In genomic region chr3:31088789-31089775, GRCm38 (mm10) we compare ENCODE assay signal across 34 mouse cellular contexts. TPM values are rescaled to one million over a fixed set of nuclear protein-coding genes. Genes with fewer than 3 reads are reported as not detected.
DNase-seq lines count a peak whose midpoint lies in the region; ATAC-seq and TF ChIP-seq lines count a peak whose summit lies in the region.
"Had no signal": no experiment of that assay in that cellular context is flagged by ENCODE, and none has a peak within 500 bp of the region (broad histone marks: within the 10 kb centered on the region; RNA-seq: fewer than 3 reads in every experiment).

No protein-coding gene starts in this region.

- H3K27me3 ChIP-seq in limb, embryonic 12.5 days, result no peaks in the 10 kb centered on the region
- no peaks in the 10 kb centered on the region for H3K27me3 ChIP-seq in limb, embryonic 10.5 days (ENCODE audit: low read depth, poor library complexity, severe bottlenecking)
- no peaks in the 10 kb centered on the region for H3K27me3 ChIP-seq in CH12.LX (replicated peaks)
- no peaks in the 10 kb centered on the region for H3K27me3 ChIP-seq in stomach, embryonic 15.5 days (replicated peaks)
- H3K27me3 ChIP-seq in kidney, embryonic 15.5 days, result no peaks in the 10 kb centered on the region
- H3K27me3 ChIP-seq: embryonic facial prominence, embryonic 12.5 days; hindbrain, embryonic 15.5 days; liver, embryonic 15.5 days; lung, embryonic 15.5 days had no signal

- H3K4me3 ChIP-seq in limb, embryonic 12.5 days (replicated peaks), result no peak overlapping the region
- no peak overlapping the region for H3K4me3 ChIP-seq in limb, embryonic 10.5 days
- H3K4me3 ChIP-seq in CH12.LX (replicated peaks in 1 of 3; ENCODE audit: low read depth in 2 of 3, low read length in 2 of 3, poor library complexity in 1 of 3), result no peak overlapping the region
- H3K4me3 ChIP-seq in ES-E14 (ENCODE audit: insufficient read depth in 1 of 2, low read depth in 1 of 2, low read length in 2 of 2, poor library complexity in 1 of 2, severe bottlenecking in 1 of 2), result peak overlapping the region; percentile 4 to 19; a peak in 2 of 4 replicates
- no peak overlapping the region for H3K4me3 ChIP-seq in stomach, embryonic 15.5 days (replicated peaks)
- H3K4me3 ChIP-seq in kidney, embryonic 15.5 days (replicated peaks), result no peak overlapping the region
- H3K4me3 ChIP-seq: embryonic facial prominence, embryonic 12.5 days; gastrocnemius, adult 2 months; hindbrain, embryonic 15.5 days; liver, embryonic 15.5 days; lung, embryonic 15.5 days; midbrain, embryonic 12.5 days had no signal

- dilution Hi-C loops in CH12.LX (cut with MboI; ENCODE audit: extremely low pct_ligation_motif_present, extremely low pct_unique_long_range_greater_than_20kb, low sequenced_read_pairs), result no loop called here

- no peak overlapping the region for H3K9ac ChIP-seq in limb, embryonic 12.5 days (replicated peaks)
- H3K9ac ChIP-seq in CH12.LX (ENCODE audit: insufficient read depth, low read depth) (no peak overlapping the region), ES-E14 (ENCODE audit: insufficient read depth, low read depth, low read length, poor library complexity, severe bottlenecking) (no peak overlapping the region)
- no peak overlapping the region for H3K9ac ChIP-seq in stomach, embryonic 15.5 days
- H3K9ac ChIP-seq in kidney, embryonic 15.5 days, result no peak overlapping the region
- H3K9ac ChIP-seq: embryonic facial prominence, embryonic 12.5 days; hindbrain, embryonic 15.5 days; liver, embryonic 15.5 days; lung, embryonic 15.5 days; midbrain, embryonic 12.5 days had no signal

- no peaks in the 10 kb centered on the region; the same call in 1 of the 2 replicates for H3K79me2 ChIP-seq in CH12.LX (replicated peaks; ENCODE audit: control insufficient read depth, extremely low read depth, insufficient read depth, poor library complexity, severe bottlenecking)

- DNase-seq in limb, embryonic 10.5 days (ENCODE audit: low spot score), result no peak
- DNase-seq in CH12.LX (ENCODE audit: extremely low read depth), result peak; percentile 47
- peak; percentile 68 for DNase-seq in ES-E14 (ENCODE audit: low read depth, low spot score)
- DNase-seq in layer of hippocampus, postnatal 14 days (ENCODE audit: low spot score in 2 of 2), result no peak
- DNase-seq in adrenal gland, postnatal 4 days (ENCODE audit: low spot score in 2 of 2), result no peak
- DNase-seq: adrenal gland, adult 2 months; adrenal gland, postnatal 36 days; cerebellum, adult 11 months; cerebellum, adult 9-11 months; embryo, embryonic 11 days; gastrocnemius, adult 2 months; gastrocnemius, postnatal 36 days; heart, adult 18-20 months; kidney, adult 11 months; kidney, postnatal 36 days; layer of hippocampus, postnatal 36 days; left cerebral cortex, postnatal 4 days; liver; right cerebral cortex, postnatal 25 days; spleen, adult 18-20 months; thymus, postnatal 14 days had no signal

- no peaks in the 10 kb centered on the region for H3K36me3 ChIP-seq in limb, embryonic 12.5 days
- no peaks in the 10 kb centered on the region for H3K36me3 ChIP-seq in limb, embryonic 10.5 days
- no peaks in the 10 kb centered on the region for H3K36me3 ChIP-seq in CH12.LX (replicated peaks in 1 of 2; ENCODE audit: control insufficient read depth in 1 of 2, insufficient read depth in 1 of 2, low read length in 1 of 2)
- H3K36me3 ChIP-seq in ES-E14 (ENCODE audit: control insufficient read depth, insufficient read depth, low read length, poor library complexity, severe bottlenecking), result no peaks in the 10 kb centered on the region
- no peaks in the 10 kb centered on the region for H3K36me3 ChIP-seq in stomach, embryonic 15.5 days
- no peaks in the 10 kb centered on the region for H3K36me3 ChIP-seq in kidney, embryonic 15.5 days
- H3K36me3 ChIP-seq: embryonic facial prominence, embryonic 12.5 days; hindbrain, embryonic 15.5 days; liver, embryonic 15.5 days; lung, embryonic 15.5 days; midbrain, embryonic 12.5 days had no signal

- no peak overlapping the region for H3K4me2 ChIP-seq in limb, embryonic 12.5 days
- H3K4me2 ChIP-seq in CH12.LX (ENCODE audit: insufficient read depth, low read depth, poor library complexity, severe bottlenecking), result peak overlapping the region; percentile 64
- no peak overlapping the region for H3K4me2 ChIP-seq in stomach, embryonic 15.5 days
- no peak overlapping the region for H3K4me2 ChIP-seq in kidney, embryonic 15.5 days
- H3K4me2 ChIP-seq: embryonic facial prominence, embryonic 12.5 days; heart, embryonic 11.5 days; hindbrain, embryonic 15.5 days; liver, embryonic 15.5 days; lung, embryonic 15.5 days; midbrain, embryonic 12.5 days had no signal

- H3K4me1 ChIP-seq in limb, embryonic 12.5 days (replicated peaks), result peaks cover 13% of the 10 kb centered on the region
- peaks cover 14% of the 10 kb centered on the region for H3K4me1 ChIP-seq in limb, embryonic 10.5 days
- H3K4me1 ChIP-seq in CH12.LX (ENCODE audit: control insufficient read depth in 1 of 2, insufficient read depth in 2 of 2), result peaks cover 22 to 81% of the 10 kb centered on the region in 2 experiments
- peaks cover 24 to 33% of the 10 kb centered on the region in 2 experiments for H3K4me1 ChIP-seq in ES-E14 (ENCODE audit: control insufficient read depth in 2 of 2, insufficient read depth in 2 of 2, low read length in 2 of 2, poor library complexity in 1 of 2)
- H3K4me1 ChIP-seq in stomach, embryonic 15.5 days, result peaks cover 8% of the 10 kb centered on the region
- peaks cover 13% of the 10 kb centered on the region for H3K4me1 ChIP-seq in kidney, embryonic 15.5 days

- TF ChIP-seq RAD21 in CH12.LX (IDR thresholded peaks at IDR 0.05; ENCODE audit: low read depth, low read length), result no peak

- no peaks in the 10 kb centered on the region for H3K9me3 ChIP-seq in limb, embryonic 12.5 days
- no peaks in the 10 kb centered on the region for H3K9me3 ChIP-seq in limb, embryonic 10.5 days (replicated peaks)
- H3K9me3 ChIP-seq in CH12.LX (replicated peaks; ENCODE audit: low read length) (no peaks in the 10 kb centered on the region), ES-E14 (ENCODE audit: control insufficient read depth, insufficient read depth, low read depth, low read length) (no peaks in the 10 kb centered on the region)
- no peaks in the 10 kb centered on the region for H3K9me3 ChIP-seq in stomach, embryonic 15.5 days
- no peaks in the 10 kb centered on the region for H3K9me3 ChIP-seq in kidney, embryonic 15.5 days (replicated peaks)
- H3K9me3 ChIP-seq: embryonic facial prominence, embryonic 12.5 days; hindbrain, embryonic 15.5 days; liver, embryonic 15.5 days; lung, embryonic 15.5 days; midbrain, embryonic 12.5 days had no signal

- TF ChIP-seq EP300 in CH12.LX (IDR thresholded peaks at IDR 0.05; ENCODE audit: low read length), result peak; percentile 60; the same call in 1 of the 2 replicates

- TF ChIP-seq CTCF in CH12.LX (conservative IDR thresholded peaks at IDR 0.05 in 1 of 2, IDR thresholded peaks at IDR 0.05 in 1 of 2; ENCODE audit: low read depth in 2 of 2, low read length in 2 of 2), result no peak

- no peak for ATAC-seq in limb, embryonic 12.5 days (ENCODE audit: insufficient number of reproducible peaks, insufficient read depth, low FRiP score, low TSS enrichment, low read depth)
- 0 out of 2 replicates have a peak, but pooled peaks have one; percentile 24 for ATAC-seq in stomach, embryonic 15.5 days (ENCODE audit: insufficient read depth, low FRiP score, low read depth)
- ATAC-seq in kidney, embryonic 15.5 days (replicated peaks; ENCODE audit: low FRiP score), result no peak
- ATAC-seq: activated CD4-positive, CD25-positive, alpha-beta regulatory T cell, adult 4 months; CD4-positive, CD25-positive, alpha-beta regulatory T cell, adult 4 months; forebrain, embryonic 16.5 days; inflammation-experienced regulatory T-cells, adult 6 months had no signal

- 0 out of 2 replicates have a peak, but pooled peaks have one; percentile 31 for TF ChIP-seq POLR2A in CH12.LX (IDR thresholded peaks at IDR 0.05; ENCODE audit: low read depth, low read length)

- H3K27ac ChIP-seq in limb, embryonic 12.5 days, result peak overlapping the region; percentile 35; the same call in 1 of the 2 replicates
- H3K27ac ChIP-seq in limb, embryonic 10.5 days, result no peak overlapping the region
- H3K27ac ChIP-seq in CH12.LX (ENCODE audit: insufficient read depth, low read depth) (no peak overlapping the region), ES-E14 (ENCODE audit: insufficient read depth, low read depth, low read length, poor library complexity, severe bottlenecking) (peak overlapping the region; percentile 90)
- peak overlapping the region; percentile 31; the same call in 1 of the 2 replicates for H3K27ac ChIP-seq in stomach, embryonic 15.5 days
- H3K27ac ChIP-seq in kidney, embryonic 15.5 days, result no peak overlapping the region
- H3K27ac ChIP-seq: embryonic facial prominence, embryonic 12.5 days; gastrocnemius, adult 2 months; hindbrain, embryonic 15.5 days; liver, embryonic 15.5 days; lung, embryonic 15.5 days; midbrain, embryonic 12.5 days had no signal

- in situ Hi-C loops in CH12.LX (cut with MboI; ENCODE audit: low pct_ligation_motif_present, low pct_unique_long_range_greater_than_20kb, low sequenced_read_pairs), result no loop called here
- in situ Hi-C loops in ES-E14 (cut with MboI; ENCODE audit: low sequenced_read_pairs in 2 of 2, unreplicated experiment in 2 of 2), result no loop called here

- WGBS in limb, embryonic 12.5 days, result 48% methylated on average over 9 of the region's 10 CpGs
- WGBS in limb, embryonic 10.5 days, result 43% methylated on average over 10 of the region's 10 CpGs
- 44% methylated on average over 10 of the region's 10 CpGs for WGBS in stomach, embryonic 15.5 days
- WGBS in kidney, embryonic 15.5 days, result 50% methylated on average over 10 of the region's 10 CpGs

TF ChIP-seq in CH12.LX, 34 proteins besides CTCF, POLR2A, EP300 and RAD21:
- TF ChIP-seq ETS1 (conservative IDR thresholded peaks at IDR 0.05; ENCODE audit: low read depth, low read length) (peak; percentile 63), JUN (IDR thresholded peaks at IDR 0.05; ENCODE audit: insufficient read depth, low read depth, low read length) (no peak)

TF ChIP-seq in ES-E14, 5 proteins besides CTCF, POLR2A, EP300 and RAD21:
- TF ChIP-seq HCFC1 (IDR thresholded peaks at IDR 0.05; ENCODE audit: borderline replicate concordance, insufficient read depth, low read length), result no peak
TF ChIP-seq in ES-E14: peak in this region for 0.

RNA-seq across cellular contexts. Expression of gene Skil, which starts 5.8 kb away (rescaled TPM):
- polyA plus RNA-seq in limb, embryonic 12.5 days (2016; fragmentation: Nextera tagmentation; extraction: Ambion mirVana), result 34.5 and 36.2 TPM in 2 replicates
- 22.3 and 28.9 TPM in 2 replicates for polyA plus RNA-seq in limb, embryonic 10.5 days (2016; fragmentation: Nextera tagmentation; extraction: Ambion mirVana)
- total RNA-seq in CH12.LX (2012; rRNA removed) (11.2 and 11.4 TPM in 2 replicates), CH12.LX (2014; rRNA removed) (18.9 and 22.4 TPM in 2 replicates), ES-E14 (2012; rRNA removed) (68.9 and 92.2 TPM in 2 replicates)
- polyA plus RNA-seq in CH12.LX (2012; ENCODE audit: insufficient read length, low read depth), result 11.0 and 11.1 TPM in 2 replicates
- polyA plus RNA-seq in stomach, embryonic 15.5 days (2015; fragmentation: Nextera tagmentation; extraction: Ambion mirVana), result 19.3 and 21.6 TPM in 2 replicates
- 10 to 100 TPM; 62.7 to 63.9 TPM for total RNA-seq in layer of hippocampus, postnatal 14 days (2021)
- 10 to 100 TPM; 41.5 to 46.1 TPM for total RNA-seq in adrenal gland, postnatal 4 days (2021)
- polyA plus RNA-seq in kidney, embryonic 15.5 days (2015; fragmentation: Nextera tagmentation; extraction: Ambion mirVana), result 19.9 and 24.0 TPM in 2 replicates

Comparison
In these comparisons a context has a peak if more than half of its experiments do, and no peak if none do; other contexts are left out.
1. H3K27ac ChIP-seq: peak in limb, embryonic 12.5 days (single experiment), ES-E14 (single experiment) and stomach, embryonic 15.5 days (single experiment); none in limb, embryonic 10.5 days (single experiment), CH12.LX (single experiment) and kidney, embryonic 15.5 days (single experiment).
2. H3K4me3 ChIP-seq: peak in ES-E14 (2 of 2); none in limb, embryonic 12.5 days (single experiment), limb, embryonic 10.5 days (single experiment), CH12.LX (0 of 3), stomach, embryonic 15.5 days (single experiment) and kidney, embryonic 15.5 days (single experiment).
3. DNase-seq: peak in CH12.LX (single experiment) and ES-E14 (single experiment); none in limb, embryonic 10.5 days (single experiment), layer of hippocampus, postnatal 14 days (0 of 2) and adrenal gland, postnatal 4 days (0 of 2).